Mouse (Mus musculus) midbrain, embryonic 12.5 days (tissue): ENCODE data around the gene Cish. TPM values are rescaled to one million over a fixed set of nuclear protein-coding genes. Genes with fewer than 3 reads are reported as not detected.

Experiments
- ATAC-seq: fragments of 200-750 bp; cut with Nextera tagmentation; 2 replicates; pipeline ENCODE4 v1.8.0; 2017; ENCODE audit warnings: low read depth, moderate TSS enrichment, moderate library complexity; ENCODE audit not compliant: low FRiP score
- H3K27ac ChIP-seq: fragments of 300-500 bp; sonication (generic); replicated peaks from 2 replicates; pipeline ENCODE4 v1.5.1; 2016; ENCODE audit warnings: mild to moderate bottlenecking
- H3K27me3 ChIP-seq: fragments of 300-500 bp; sonication (generic); 2 replicates; pipeline ENCODE4 v1.6.1; 2016; ENCODE audit warnings: mild to moderate bottlenecking
- H3K36me3 ChIP-seq: fragments of 300-500 bp; sonication (generic); 2 replicates; pipeline ENCODE4 v1.6.1; 2016
- H3K4me1 ChIP-seq: fragments of 300-500 bp; sonication (generic); 2 replicates; pipeline ENCODE4 v1.6.1; 2016
- H3K4me2 ChIP-seq: fragments of 300-500 bp; sonication (generic); replicated peaks from 2 replicates; pipeline ENCODE4 v1.6.1; 2016; ENCODE audit warnings: mild to moderate bottlenecking, moderate library complexity
- H3K4me3 ChIP-seq: fragments of 300-500 bp; sonication (generic); 2 replicates; pipeline ENCODE4 v1.5.1; 2016; ENCODE audit warnings: mild to moderate bottlenecking
- H3K9ac ChIP-seq: fragments of 300-500 bp; sonication (generic); replicated peaks from 2 replicates; pipeline ENCODE4 v1.6.1; 2016; ENCODE audit warnings: mild to moderate bottlenecking, moderate library complexity
- H3K9me3 ChIP-seq: fragments of 300-500 bp; sonication (generic); 2 replicates; pipeline ENCODE4 v1.6.1; 2016; ENCODE audit warnings: mild to moderate bottlenecking
- WGBS: fragments of 180-500 bp; shearing (Covaris S2); methylation state at CpG from one replicate; pipeline ENCODE4 v1.1.7; 2016; 5-methylcytosine and 5-hydroxymethylcytosine counted together
- polyA plus RNA-seq: library from polyadenylated mRNA; unstranded; fragments of >200 nt; fragmentation: Nextera tagmentation; extraction: Ambion mirVana; gene quantifications from 2 replicates; pipeline ENCODE4 v1.2.1, GENCODE M21; 2016

Gene Cish
- polyA plus RNA-seq, 1 experiment from 2014 or later = 6.8 TPM

DNA sequence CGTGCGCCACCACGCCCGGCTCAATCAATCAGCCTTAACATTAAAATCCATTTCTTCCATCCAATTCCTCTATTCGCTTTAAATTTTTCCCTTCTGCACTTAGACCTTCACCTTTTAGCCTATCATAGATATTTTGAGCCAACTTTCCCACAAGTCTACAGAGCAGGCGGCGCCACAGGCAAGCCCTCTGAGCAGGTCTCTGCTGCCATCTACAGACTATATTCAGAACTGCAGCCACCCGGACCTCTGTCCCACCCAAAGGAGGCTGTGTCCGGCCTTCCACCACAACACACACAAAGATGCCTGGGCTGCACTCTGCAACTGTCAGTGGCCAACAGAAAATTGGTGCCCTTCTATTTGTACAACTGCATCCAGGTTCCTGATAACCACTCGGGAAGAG, 4.9 kb upstream of the Cish start:
- 26% methylated on average over 10 of the region's 10 CpGs for WGBS
- H3K27me3 ChIP-seq = peaks cover 39% of the 10 kb centered on the region
- ATAC-seq = 0 out of 2 replicates have a peak, but pooled peaks have one; percentile 51

GRCm38 (mm10) chr9:107294249-107294648, 1.6 kb upstream of the Cish start:
- Histone ChIP-seq H3K27ac (no peak overlapping the region), H3K4me1 (peaks cover 24% of the 10 kb centered on the region), H3K36me3 (no peaks in the 10 kb centered on the region), H3K4me3 (no peak overlapping the region), H3K9ac (no peak overlapping the region), H3K27me3 (peaks cover 39% of the 10 kb centered on the region), H3K9me3 (no peaks in the 10 kb centered on the region), H3K4me2 (no peak overlapping the region)
- WGBS = 5% methylated on average over 6 of the region's 6 CpGs
- no peak for ATAC-seq

More for the DNA sequence above, 4.9 kb upstream of the Cish start:
- H3K9me3 ChIP-seq = no peaks in the 10 kb centered on the region
- H3K4me1 ChIP-seq = peaks cover 13% of the 10 kb centered on the region
- no peak overlapping the region for H3K9ac ChIP-seq
- H3K4me3 ChIP-seq = no peak overlapping the region
- no peak overlapping the region for H3K27ac ChIP-seq
- H3K36me3 ChIP-seq = no peaks in the 10 kb centered on the region
- no peak overlapping the region for H3K4me2 ChIP-seq

DNA sequence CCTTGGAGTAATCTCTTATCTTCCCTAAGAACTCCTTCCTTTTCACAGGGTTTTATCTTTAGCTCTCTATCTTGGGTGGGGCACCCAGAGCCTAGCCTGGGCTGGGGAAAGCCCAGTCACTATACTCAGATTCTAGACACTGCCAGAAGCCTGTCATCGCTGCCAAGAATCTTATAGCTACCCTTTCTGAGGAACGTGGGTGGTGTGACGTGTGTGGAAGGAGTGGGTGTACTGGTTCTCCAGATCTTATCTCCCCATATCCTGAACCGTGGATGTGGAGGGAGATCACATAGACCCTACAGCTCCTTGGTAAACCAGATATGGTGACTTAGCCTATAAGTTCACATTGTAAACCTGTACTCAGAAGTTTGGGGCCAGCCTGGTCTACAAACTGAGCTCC, 210 bp upstream of the Cish start:
- Histone ChIP-seq H3K9ac (no peak overlapping the region), H3K27ac (no peak overlapping the region), H3K9me3 (no peaks in the 10 kb centered on the region), H3K4me1 (peaks cover 15% of the 10 kb centered on the region; the same call in 1 of the 2 replicates), H3K36me3 (peaks cover 2% of the 10 kb centered on the region; the same call in 1 of the 2 replicates), H3K4me3 (no peak overlapping the region), H3K4me2 (peak overlapping the region; percentile 92; the same call in 1 of the 2 replicates), H3K27me3 (peaks cover 33% of the 10 kb centered on the region)
- no peak for ATAC-seq
- WGBS = 85% methylated on average over 4 of the region's 4 CpGs

DNA sequence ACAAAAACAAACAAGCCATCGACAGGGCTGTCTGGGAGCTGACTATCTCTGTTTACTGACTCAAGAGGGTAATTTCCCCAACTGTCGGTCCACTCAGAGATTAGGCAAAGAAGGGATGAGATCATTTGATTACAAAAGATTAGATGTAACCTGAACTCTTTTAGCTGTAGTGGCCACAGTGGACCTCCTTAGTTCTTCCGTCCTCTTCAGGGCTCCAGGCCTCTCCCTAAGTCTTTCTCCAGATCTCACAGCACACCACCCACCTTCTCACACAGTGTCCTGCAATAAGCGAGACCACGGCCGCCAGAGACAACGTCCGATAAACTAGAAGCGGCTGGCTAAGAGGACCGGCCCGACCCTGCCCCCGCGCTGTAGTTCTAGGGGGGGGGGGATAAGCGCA, 215 bp downstream of the Cish start:
- no peaks in the 10 kb centered on the region for H3K9me3 ChIP-seq
- peak overlapping the region; percentile 43; the same call in 1 of the 2 replicates for H3K9ac ChIP-seq
- peak overlapping the region; percentile 66 for H3K4me3 ChIP-seq
- peak overlapping the region; percentile 92 for H3K4me2 ChIP-seq
- peaks cover 6% of the 10 kb centered on the region; the same call in 1 of the 2 replicates for H3K36me3 ChIP-seq
- H3K4me1 ChIP-seq = peaks cover 15% of the 10 kb centered on the region; the same call in 1 of the 2 replicates
- peak; percentile 68 for ATAC-seq
- 7% methylated on average over 14 of the region's 14 CpGs for WGBS
- H3K27me3 ChIP-seq = peaks cover 33% of the 10 kb centered on the region
- no peak overlapping the region for H3K27ac ChIP-seq

DNA sequence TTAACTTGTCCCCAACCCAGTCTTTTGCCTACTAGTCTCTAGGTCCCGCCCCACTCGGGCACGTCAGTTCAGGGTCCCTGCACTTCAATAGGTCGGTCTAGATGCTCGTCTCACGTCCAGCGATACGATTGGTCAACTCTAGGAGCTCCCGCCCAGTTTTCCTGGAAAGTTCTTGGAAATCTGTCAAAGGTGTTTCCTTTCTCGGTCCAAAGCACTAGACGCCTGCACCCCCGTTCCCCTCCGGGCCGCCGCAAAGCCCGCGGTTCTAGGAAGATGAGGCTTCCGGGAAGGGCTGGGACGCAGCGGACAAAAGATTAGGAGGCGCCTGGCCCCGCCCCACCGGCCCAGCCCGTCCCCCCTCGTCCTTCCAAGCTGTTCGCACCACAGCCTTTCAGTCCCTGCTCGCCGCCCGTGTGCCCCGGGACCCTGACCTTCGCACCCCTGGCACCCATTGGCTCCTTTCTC, 707 bp downstream of the Cish start:
- Histone ChIP-seq H3K4me1 (peaks cover 15% of the 10 kb centered on the region; the same call in 1 of the 2 replicates), H3K27ac (no peak overlapping the region), H3K36me3 (peaks cover 11% of the 10 kb centered on the region), H3K27me3 (peaks cover 33% of the 10 kb centered on the region), H3K4me2 (peak overlapping the region; percentile 92), H3K9me3 (no peaks in the 10 kb centered on the region), H3K4me3 (peak overlapping the region; percentile 66), H3K9ac (peak overlapping the region; percentile 63)
- peak; percentile 99 for ATAC-seq
- 0% methylated on average over 31 of the region's 31 CpGs for WGBS

DNA sequence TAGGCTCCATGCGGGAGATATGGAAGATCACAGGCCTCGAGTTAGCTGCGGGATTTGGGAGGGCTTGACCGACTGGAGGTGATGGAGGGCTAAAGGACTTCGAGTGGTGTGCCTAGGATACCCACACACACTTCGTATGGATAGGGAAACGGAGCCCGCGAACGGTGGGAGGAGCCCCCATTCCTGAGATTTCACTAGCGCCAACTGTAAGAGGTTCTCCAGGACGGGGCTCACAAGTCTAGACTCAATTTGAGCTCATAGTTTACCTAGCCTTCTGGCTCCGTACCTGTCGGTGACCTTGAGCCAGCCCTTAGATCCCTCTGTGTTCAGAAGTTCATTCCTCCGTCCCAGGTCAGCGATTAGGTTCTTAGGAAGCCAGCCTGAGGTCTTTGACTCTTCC, 1.2 kb downstream of the Cish start:
- peak overlapping the region; percentile 92 for H3K4me2 ChIP-seq
- H3K9me3 ChIP-seq = no peaks in the 10 kb centered on the region
- H3K27me3 ChIP-seq = peaks cover 33% of the 10 kb centered on the region
- peak overlapping the region; percentile 66 for H3K4me3 ChIP-seq
- peaks cover 12% of the 10 kb centered on the region for H3K36me3 ChIP-seq
- peak; percentile 8; the same call in 1 of the 2 replicates for ATAC-seq
- WGBS = 16% methylated on average over 16 of the region's 16 CpGs
- H3K4me1 ChIP-seq = peaks cover 15% of the 10 kb centered on the region; the same call in 1 of the 2 replicates
- peak overlapping the region; percentile 63 for H3K9ac ChIP-seq
- H3K27ac ChIP-seq = no peak overlapping the region

GRCm38 (mm10) chr9:107297658-107298057, 1.8 kb downstream of the Cish start:
- WGBS = 86% methylated on average over 4 of the region's 4 CpGs
- no peak for ATAC-seq

DNA sequence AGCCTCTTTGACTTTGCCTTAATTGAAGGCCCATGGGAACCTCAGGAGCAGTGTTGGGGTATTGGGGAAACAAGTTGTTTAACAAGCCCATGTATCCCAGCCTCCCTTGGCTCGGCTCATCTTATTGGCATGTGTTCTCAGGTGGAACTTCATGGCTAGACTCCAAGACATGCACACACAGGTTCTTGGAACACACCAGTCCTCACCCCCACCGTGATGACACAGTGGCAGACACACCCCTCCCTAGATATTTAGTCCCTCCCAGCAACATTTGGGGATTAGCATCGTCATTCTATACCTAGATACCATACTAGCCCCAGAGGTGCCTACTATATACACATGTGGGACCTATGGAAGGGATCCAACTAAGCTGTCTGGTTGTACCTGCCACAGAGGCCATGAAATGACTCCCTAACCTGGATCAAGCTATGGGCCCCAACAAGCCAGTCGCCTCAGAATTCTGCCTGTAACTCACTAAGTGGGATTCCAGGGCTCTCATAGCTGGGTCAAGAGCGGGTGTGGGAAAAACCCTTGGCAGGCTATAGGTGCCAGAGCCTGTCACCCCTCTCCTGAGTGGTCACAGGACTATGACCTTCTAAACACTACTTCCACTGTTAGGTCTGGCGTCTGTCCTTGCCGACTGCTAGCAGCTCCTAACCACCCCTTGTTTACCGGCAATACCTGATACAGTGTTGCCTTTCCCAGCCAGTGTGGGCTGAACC, 2.4 kb downstream of the Cish start:
- H3K9ac ChIP-seq = no peak overlapping the region
- 87% methylated on average over 8 of the region's 8 CpGs for WGBS

More at GRCm38 (mm10) chr9:107297658-107298057, 1.8 kb downstream of the Cish start:
- H3K4me1 ChIP-seq = peaks cover 15% of the 10 kb centered on the region; the same call in 1 of the 2 replicates
- H3K36me3 ChIP-seq = peaks cover 12% of the 10 kb centered on the region
- H3K4me2 ChIP-seq = peak overlapping the region; percentile 92
- H3K9ac ChIP-seq = no peak overlapping the region; the same call in 1 of the 2 replicates
- no peak overlapping the region for H3K27ac ChIP-seq
- H3K4me3 ChIP-seq = peak overlapping the region; percentile 66
- H3K9me3 ChIP-seq = no peaks in the 10 kb centered on the region
- H3K27me3 ChIP-seq = peaks cover 28% of the 10 kb centered on the region

GRCm38 (mm10) chr9:107298876-107299275, 3.0 kb downstream of the Cish start:
- no peak overlapping the region for H3K4me2 ChIP-seq
- H3K4me3 ChIP-seq = no peak overlapping the region
- H3K9ac ChIP-seq = no peak overlapping the region
- H3K27me3 ChIP-seq = peaks cover 17% of the 10 kb centered on the region
- no peaks in the 10 kb centered on the region for H3K9me3 ChIP-seq
- H3K4me1 ChIP-seq = peaks cover 15% of the 10 kb centered on the region; the same call in 1 of the 2 replicates
- no peak overlapping the region for H3K27ac ChIP-seq
- peaks cover 12% of the 10 kb centered on the region for H3K36me3 ChIP-seq
- ATAC-seq = no peak
- WGBS = 87% methylated on average over 6 of the region's 6 CpGs

More for the DNA sequence above, 2.4 kb downstream of the Cish start:
- Histone ChIP-seq H3K9me3 (no peaks in the 10 kb centered on the region), H3K27me3 (peaks cover 22% of the 10 kb centered on the region), H3K4me3 (no peak overlapping the region), H3K36me3 (peaks cover 12% of the 10 kb centered on the region), H3K27ac (no peak overlapping the region), H3K4me1 (peaks cover 15% of the 10 kb centered on the region; the same call in 1 of the 2 replicates), H3K4me2 (no peak overlapping the region)
- no peak for ATAC-seq

DNA sequence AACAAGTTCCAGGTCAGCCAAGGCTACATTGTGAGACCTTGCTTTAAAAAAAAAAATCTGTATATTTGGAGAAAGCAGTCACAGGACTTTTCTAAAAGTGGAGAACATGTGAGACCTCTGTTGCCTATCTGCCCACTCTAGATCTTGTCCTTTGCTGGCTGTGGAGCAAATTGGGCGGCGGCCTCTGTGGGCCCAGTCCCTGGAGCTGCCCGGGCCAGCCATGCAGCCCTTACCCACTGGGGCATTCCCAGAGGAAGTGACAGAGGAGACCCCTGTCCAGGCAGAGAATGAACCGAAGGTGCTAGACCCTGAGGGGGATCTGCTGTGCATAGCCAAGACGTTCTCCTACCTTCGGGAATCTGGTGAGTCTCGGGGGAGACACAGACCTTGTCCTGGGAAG, 4.0 kb downstream of the Cish start:
- 91% methylated on average over 7 of the region's 7 CpGs for WGBS
- Histone ChIP-seq H3K4me1 (peaks cover 15% of the 10 kb centered on the region; the same call in 1 of the 2 replicates), H3K27ac (no peak overlapping the region), H3K4me2 (no peak overlapping the region), H3K36me3 (peaks cover 12% of the 10 kb centered on the region), H3K9me3 (no peaks in the 10 kb centered on the region), H3K9ac (no peak overlapping the region), H3K4me3 (no peak overlapping the region), H3K27me3 (peaks cover 15% of the 10 kb centered on the region)
- ATAC-seq = no peak

GRCm38 (mm10) chr9:107300224-107300973, 4.6 kb downstream of the Cish start:
- Histone ChIP-seq H3K4me3 (no peak overlapping the region), H3K27ac (no peak overlapping the region), H3K4me1 (peaks cover 15% of the 10 kb centered on the region; the same call in 1 of the 2 replicates), H3K27me3 (peaks cover 14% of the 10 kb centered on the region), H3K9ac (no peak overlapping the region), H3K4me2 (no peak overlapping the region), H3K36me3 (peaks cover 12% of the 10 kb centered on the region), H3K9me3 (no peaks in the 10 kb centered on the region)
- ATAC-seq = no peak
- 93% methylated on average over 30 of the region's 30 CpGs for WGBS
